Mouse (Mus musculus): ENCODE data around the gene N4bp3.
"Not testable (repeated sequence)": the region's sequence is repeated elsewhere in the genome, so short reads cannot be mapped to it uniquely, and the experiment has no call there.

Gene N4bp3

DNA sequence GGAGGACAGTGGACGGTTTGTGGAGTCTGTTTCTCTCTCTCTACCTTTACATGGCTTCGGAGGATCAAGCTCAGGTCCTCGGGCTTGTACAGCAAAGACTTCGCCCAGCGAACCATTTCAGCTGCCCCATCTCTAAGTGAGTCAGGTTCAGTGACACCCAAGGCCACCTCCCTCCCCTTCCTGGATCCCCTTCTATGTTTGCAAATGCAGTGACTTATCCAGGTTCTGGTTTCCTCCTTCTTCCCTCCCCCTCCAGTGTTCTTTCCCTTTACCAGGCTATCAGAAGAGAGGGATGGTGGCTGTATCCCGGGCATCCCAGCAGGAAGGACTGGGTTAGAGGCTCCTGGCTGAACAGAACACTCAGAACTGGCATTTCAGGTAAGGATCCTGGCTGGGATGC is 3.1 kb upstream of the N4bp3 start:
- DNase-seq (ENCODE audit: low spot score in 2 of 2), result no peak

DNA sequence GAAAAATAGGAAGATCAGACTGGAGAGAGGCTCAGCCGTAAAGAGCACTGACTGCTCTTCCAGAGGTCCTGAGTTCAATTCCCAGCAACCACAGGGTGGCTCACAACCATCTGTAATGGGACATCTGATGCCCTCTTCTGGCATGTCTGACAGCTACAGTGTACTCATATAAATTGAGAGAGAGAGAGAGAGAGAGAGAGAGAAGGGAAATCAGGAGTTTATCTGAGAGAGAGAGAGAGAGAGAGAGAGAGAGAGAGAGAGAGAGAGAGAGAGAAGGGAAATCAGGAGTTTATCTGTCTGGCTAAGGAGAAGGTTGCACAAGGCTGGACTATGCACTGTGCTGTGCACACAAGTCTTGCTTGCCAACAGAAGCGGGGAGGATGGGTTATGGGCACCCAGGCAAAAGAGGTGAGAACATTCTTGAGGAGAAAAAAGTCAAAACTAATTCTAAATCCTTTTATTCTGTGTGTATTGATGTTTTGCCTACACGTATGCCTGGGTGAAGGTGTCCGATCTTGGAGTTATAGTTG is 2.3 kb upstream of the N4bp3 start:
- DNase-seq (ENCODE audit: low spot score in 2 of 2), result no peak

DNA sequence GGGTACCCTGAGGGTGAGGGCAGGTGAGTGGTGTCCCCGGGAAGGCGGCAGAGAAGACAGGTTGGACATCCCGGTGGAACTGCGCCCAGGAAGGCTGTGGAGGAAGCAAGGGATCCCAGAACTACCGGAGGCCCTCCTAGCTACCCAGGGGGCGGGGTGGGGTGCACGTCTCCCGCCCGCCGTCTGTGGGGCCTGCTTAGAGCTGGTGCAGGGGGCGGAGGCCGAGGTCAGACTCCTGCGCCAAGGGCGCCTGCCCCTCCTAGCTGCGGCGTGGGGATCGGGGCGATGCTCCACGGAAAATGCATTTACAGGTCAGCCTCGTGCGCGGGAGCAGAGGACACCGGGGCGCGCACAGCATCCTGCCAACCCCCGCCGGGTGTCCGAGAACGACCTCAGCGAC is 381 bp downstream of the N4bp3 start:
- no peak for DNase-seq (ENCODE audit: low spot score in 2 of 2)

DNA sequence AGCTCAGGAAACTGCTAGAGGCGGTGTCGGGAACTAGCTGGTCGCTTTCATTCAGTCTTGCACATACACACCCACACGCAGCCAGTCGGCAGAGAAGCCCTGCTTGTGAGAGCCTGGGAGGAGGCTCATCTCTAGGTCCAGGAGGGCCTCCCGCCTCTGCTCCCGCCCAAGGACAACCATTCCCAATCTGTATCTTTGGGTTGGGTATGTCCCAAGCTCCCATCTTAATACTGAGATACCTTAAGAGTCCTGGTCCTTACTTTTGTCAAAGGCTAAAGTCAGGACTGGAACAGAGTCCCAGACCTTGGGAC is 798 bp downstream of the N4bp3 start:
- DNase-seq (ENCODE audit: low spot score in 2 of 2), result no peak

DNA sequence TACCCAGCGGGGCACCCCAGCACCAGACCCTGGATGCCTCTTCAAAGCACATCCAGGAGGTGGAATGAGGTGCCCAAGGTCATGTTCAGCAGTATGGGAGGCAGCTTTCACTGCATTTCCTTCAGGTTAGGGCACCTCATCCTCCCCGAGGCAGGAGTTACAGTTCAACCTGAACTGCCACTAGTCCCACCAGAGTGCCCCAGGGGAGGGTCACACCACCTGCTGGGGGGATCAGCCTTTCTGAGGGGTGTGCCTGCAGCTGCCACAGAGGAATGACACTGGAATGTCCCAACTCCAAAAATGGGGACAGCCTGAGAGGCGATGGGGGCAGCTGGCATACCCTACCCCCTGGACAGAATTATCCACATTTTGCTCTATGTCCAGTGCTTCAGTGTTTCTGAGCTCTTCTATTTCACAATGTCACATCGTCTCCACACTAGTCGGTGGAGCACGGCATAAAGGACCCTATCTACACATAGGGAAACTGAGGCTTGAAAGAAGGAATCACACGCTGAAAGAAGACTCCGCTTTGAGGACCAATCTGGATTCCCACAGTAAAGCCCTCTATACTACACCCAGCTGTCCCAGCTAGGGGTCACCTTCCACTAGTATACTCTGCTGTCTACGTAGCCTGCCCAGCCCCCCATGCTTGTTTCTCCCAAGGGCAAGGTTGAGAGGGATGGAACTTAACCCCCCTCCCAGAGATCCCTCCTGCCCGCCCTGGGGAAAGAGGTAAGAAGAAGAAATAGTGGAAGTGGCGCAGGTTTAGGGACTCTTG is 1.3 kb downstream of the N4bp3 start:
- no peak for DNase-seq (ENCODE audit: low spot score in 2 of 2)

DNA sequence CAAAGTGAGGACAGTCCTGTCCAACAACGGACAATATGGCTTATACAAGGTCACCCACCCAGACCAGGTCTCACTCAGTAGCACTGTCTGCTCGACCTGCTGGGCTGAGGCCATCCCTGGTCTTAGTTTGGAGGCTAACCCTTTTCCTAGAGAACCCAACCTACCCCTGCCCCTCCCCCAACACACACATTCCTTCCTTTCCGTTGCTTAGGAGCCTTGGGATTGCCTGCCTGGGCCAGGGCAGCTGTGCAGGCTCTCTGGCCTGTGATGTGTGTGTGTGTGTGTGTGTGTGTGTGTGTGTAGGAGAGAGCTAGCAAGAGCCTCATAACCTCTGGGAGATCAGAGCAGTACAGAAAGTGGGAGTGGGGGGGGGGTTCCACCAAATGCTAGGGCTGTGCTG is 2.1 kb downstream of the N4bp3 start:
- DNase-seq (ENCODE audit: low spot score in 2 of 2), result no peak

DNA sequence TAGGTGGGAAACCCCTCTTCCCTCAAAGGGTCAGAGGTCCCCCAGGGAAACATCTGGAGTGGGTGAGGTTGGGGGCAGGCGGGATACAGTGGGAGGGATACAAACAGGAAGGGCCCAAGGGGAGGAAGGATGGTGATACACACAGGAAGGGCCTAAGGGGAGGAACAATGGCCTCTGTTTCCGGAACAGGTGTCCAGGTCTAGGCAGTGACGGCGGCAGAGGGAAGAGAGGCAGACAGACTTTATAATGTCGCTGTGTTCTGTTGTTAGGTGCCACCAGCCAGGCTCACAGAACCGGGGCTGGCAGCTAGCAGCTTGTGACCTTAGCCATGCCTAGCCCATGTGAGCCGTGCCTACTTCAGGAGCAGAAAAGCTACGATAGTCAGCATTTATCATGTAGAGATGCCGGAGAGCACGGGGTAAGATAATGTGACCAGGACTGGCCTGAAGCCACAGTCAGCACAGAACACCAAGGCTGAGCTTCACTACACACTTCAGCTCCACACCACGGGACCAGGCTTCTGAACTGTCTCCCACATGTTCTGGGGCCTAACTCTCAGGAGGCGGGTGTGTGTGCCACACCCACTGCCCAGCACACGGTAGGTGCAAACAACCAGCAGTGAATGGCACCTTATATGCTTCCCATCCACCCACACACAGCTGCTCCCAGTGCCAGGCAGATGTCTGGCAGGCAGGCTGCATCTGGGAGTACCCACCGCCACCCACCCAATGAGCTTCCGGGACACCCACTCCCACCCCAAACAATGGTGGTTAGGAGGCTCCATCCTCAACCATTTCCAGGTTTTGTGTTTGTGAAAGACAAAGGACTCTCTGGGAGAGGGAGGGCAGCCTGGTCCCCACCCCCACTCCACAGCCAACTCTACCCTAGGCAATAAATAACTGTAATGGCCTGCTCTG is 3.6 kb downstream of the N4bp3 start:
- DNase-seq (ENCODE audit: low spot score in 2 of 2), result peak; percentile 62 to 84

DNA sequence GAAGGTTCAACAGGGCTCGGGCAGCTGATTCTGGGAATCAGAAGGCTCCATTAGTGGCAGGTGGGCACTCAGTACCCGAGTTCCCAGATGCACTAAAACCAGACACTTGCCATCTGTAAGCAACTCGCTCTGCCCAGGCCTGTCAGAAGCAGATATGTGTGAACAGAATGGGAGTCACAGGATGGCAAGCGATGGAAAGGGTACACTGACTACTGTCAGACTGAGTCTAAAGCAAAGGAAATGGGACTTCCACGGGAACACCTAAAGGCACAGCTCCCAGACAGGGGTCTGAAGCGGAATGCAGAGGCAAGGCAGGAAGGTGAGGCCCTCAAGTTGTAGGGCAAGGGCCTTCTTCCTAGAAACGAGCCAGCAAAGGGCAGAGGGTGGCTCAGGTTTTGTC is 4.4 kb downstream of the N4bp3 start:
- DNase-seq (ENCODE audit: low spot score in 2 of 2), result no peak

DNA sequence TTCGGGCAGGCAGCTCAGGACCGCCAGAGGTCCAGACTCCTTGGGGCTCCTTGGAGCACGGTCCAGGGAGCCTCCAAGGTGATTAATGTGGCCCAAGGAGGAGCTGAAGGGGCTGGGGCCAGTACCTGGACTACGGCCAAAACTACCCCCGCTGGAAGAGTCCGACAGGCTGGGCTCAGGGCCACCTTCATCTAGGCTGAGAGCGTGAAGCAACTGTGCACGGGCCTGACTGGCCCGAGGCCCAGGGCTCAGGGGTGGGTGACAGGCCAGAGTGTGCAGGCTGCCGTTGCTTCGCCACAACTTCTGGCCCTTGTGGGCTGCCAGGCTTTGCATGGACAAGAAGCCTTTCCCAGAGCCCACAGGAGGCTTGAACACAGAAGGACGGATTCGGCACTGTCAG is 5.3 kb downstream of the N4bp3 start:
- no peak for DNase-seq (ENCODE audit: low spot score in 2 of 2)

DNA sequence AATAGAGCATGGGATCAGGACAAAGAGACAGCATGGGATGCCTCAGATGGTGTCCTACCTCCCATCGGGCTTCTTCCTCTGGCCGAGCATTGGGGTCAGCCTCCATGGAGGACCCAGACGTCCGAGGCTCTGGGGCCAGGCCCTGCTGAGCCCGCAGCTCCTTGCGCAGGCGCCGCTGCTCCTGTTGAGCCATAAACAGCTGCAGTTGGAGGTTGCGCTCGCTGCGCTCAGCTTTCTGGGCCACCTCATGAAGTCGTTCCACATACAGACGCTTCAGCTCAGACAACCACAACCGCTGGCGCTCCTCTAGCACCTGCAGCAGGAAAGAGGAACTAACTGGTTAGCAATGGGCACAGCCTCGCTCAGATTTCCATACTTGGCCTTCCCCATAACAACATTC is 6.4 kb downstream of the N4bp3 start:
- no peak for DNase-seq (ENCODE audit: low spot score in 2 of 2)

DNA sequence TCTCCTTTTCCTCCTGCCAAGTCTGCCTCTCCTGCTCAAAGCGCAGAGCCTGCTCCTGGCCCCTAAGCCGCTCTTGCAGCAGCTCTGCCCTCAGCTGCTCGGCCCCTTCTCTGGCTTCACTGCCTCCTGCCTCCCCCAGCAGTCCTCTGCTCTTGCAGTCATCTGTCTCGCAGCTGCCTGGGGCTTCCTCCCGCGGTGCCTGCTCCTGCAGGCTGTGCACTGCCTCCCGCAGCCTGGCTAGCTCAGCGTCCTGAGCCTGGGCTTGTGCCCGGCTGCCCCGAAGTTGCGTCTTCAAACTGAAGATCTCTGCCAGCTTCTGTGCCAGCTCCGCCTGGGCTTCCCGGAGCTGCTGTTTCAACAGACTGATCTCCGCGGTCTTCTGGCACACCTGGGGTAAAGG is 6.9 kb downstream of the N4bp3 start:
- no peak for DNase-seq (ENCODE audit: low spot score in 2 of 2)

DNA sequence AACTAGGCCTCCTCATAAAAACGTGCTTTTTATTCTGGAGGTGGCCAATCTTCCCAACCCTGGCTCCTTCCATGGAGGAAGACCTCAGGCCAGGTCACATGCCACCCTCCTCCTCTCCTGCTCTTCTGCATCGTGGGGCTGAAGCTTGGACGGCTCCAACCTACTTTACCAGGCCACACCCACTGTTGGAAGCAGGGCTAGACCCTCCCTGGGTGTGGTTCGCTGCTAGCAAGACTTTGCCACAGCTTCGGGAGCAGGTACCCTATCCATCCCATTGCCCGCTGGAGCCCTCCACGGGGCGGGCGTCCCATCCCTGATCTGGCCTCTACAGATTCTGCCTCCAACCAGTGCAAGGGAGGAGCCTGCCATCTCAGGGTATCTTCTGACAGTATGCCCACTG is 7.4 kb downstream of the N4bp3 start:
- no peak for DNase-seq (ENCODE audit: low spot score in 2 of 2)

DNA sequence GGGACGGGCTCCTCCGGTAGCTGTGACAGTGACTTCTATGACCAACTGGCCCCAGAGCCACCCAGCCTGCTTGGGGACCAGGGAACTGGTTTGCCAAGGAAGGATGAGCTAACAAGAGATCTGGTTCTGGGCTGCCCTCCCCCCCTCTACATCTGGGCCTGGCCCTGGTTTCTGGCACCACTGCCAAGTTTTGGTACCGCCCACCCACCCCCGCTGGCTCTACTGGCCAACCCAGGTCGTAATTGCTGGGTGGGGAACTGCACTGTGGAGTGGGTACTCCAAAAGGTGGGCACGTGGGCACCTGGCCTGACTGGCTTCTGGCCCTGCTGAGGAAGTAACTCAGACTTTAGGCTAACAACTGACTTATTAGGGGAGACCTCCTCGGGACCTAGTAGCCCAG is 9.9 kb downstream of the N4bp3 start:
- DNase-seq (ENCODE audit: low spot score in 2 of 2), result no peak

DNA sequence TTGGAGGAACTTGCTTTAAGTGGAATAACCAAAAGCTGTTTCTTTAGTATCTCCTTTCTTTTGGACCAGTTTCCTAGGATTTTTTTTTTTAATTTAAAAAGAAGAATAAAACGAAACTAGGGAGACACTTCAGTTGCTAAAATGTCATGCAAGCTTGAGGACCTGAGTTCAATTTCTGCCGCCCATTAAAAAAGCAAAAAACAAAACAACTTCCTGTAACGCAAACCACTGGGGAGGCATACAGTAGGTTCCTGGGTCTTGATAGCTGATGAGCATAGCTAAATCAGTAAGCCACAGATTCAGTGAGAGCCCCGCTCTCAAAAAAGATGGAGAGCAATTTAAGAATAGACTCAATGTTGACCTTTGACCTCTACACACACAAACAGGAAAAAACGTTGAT is 12.1 kb downstream of the N4bp3 start:
- no peak for DNase-seq (ENCODE audit: low spot score in 2 of 2)

DNA sequence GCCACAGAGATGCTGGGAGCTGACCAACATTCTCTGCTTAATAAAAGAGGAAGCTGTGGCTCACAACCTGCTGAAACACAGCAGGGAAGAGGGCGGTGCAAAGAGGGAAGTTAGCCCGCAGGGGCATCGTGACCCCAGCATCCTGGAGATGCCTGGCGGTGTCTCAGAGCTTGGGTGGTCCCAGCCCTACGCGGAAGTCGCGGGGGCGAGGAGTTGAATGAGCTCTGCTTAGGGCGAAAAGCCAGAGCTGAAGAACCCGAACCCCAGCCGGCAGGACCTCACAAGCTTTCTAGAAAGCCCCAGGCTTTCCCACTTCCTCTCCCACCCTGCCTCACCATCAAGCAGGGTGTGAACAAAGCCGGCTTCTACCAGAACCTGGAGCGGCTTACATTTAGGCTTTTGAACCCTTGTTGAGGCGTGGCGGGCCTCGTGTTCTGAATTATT is 12.6 kb downstream of the N4bp3 start:
- peak; percentile 44 to 63 for DNase-seq (ENCODE audit: low spot score in 2 of 2)

DNA sequence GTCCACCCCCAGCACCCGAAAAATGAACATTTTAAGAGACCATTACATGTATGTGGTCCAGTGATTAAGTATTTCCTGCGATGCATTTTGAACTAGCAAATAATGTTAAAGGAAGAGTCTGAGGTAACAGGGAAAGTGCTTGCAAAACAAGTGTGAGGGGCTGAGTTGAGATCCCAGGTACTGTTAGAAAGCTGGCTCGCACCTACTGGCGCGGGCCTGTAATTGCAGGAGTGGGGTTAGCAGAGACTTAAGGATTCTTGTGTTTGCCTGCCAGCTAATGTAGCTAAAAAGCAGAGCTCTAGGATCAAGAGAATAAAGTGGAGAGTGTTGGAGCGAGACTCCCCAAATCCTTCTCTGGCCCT is 14.3 kb downstream of the N4bp3 start:
- peak in 1 of 2 experiments; percentile 49 for DNase-seq (ENCODE audit: low spot score in 2 of 2)

DNA sequence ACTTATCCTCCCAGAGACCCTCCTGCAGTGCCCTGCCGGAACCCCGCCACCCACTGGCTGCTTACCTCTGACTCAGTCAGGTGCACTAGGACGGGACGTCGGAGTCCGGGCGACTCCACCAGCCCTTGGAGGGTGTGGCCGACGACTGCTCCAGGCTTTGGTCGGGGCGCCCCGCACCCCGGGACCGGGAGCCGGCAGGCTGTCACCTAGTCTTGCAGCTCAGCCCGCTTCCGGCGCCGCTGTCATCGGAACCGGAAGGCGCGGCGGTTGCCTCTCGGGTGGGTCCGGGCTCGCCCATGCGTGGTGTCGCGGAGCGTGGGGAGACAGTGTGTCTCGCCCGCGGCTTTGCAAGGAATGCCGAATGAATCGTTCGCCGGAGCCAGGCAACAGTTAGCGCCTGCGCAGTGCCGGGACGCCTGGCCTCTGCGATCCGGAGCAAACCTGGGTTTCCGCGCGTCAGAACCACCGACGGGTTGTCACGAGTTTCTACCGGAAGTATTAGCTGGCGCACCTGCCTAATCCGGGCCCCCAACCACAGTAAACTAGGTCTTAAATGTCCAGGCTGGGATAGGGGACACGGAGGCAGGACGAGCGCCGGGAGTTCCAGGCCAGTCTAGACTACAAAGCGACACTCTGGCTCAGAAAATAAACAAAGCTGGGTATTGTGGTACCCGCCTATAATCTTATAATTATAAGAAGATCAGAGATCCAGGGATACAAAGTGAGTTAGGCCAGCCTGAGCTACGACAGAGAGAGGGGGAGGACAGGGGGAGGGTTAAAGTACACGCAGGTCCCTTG is 14.9 kb downstream of the N4bp3 start, which contains the start of gene Rmnd5b:
Gene Rmnd5b, minus strand, starts transcription at position 372 of the 798 bp plus-strand sequence.
- peak; percentile 89 to 90 for DNase-seq (ENCODE audit: low spot score in 2 of 2)

DNA sequence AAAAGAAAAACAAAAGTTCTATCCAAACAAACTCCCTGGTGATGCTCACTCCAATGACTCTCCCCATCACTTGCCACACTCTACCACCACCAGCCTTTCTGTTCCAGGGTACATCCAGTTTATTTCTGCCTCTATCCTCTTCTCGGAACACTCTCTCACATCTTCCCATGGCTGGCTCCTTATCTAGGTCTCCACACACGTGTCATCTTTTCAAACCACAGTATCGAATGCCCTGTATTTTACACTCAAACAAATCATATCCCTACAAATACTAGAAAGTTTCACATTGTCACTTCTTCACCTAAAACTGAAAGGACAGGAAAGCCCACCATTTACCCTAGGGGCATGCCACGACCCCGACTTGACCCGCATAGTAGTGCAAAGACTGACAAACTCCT is 15.5 kb downstream of the N4bp3 start:
- DNase-seq (ENCODE audit: low spot score in 2 of 2), result no peak

DNA sequence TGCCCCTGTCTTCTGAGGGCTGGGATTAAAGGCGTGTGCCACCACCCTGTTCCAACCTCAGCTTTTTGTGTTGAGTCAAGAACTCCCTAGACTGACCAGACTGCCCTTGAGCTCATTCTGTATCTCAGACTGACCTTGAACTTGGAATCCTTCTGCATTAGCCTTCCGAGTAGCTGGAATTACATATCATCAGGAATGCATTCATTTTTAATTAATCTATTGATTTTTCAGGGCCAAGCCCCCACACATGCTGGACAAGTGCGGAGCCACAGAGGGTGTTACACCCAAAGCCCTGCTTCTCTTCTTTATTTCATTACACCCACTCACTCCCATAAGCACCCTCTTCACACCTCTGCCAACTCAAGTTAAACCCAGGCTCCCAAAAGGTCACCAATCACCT is 16.9 kb downstream of the N4bp3 start:
- DNase-seq (ENCODE audit: low spot score in 2 of 2), result no peak

DNA sequence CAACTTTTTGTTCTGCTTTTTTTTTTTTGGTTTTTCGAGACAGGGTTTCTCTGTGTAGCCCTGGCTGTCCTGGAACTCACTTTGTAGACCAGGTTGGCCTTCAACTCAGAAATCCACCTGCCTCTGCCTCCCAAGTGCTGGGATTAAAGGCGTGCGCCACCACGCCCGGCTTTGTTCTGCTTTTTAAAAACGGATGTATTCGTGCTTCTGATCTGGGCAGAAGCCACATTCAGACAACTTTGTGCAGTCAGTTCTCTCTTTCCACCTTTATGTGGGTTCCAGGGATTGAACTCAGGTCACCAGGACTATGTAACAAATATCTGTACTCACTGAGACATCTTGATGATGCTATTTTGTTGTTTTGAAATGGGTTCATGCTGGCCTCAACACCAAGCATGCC is 17.4 kb downstream of the N4bp3 start:
- not testable (repeated sequence) for DNase-seq (ENCODE audit: low spot score in 2 of 2)

DNA sequence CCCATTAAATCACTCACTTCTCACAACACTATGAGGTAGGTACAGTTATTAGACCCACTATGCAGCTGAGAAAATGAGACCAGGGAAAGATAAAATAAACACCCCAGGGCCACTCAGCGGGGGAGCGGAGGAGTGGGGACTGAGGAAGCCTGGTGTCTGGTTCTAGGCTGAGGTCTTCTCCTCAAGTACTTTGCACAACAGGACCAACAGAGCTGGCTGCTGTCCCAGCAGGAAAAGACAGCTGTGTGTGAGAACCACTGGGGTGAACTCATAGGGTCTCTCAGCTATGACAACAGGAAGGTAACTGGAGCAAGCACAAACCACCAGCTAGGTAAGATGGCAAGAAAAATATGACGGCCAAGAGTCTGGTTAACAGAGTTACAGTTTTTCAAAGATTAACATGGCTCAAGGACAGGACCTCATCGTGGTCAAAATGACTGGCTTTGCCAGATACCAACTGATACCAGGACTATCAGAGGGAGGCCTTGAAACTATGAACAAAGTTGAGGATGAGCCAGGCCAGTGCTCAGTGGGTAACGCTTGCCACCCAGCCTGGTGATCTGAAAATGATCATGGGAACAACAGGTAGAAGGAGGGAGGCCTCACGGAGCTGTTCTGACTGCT is 18.4 kb downstream of the N4bp3 start:
- no peak for DNase-seq (ENCODE audit: low spot score in 2 of 2)
